In the genomic region with DNA sequence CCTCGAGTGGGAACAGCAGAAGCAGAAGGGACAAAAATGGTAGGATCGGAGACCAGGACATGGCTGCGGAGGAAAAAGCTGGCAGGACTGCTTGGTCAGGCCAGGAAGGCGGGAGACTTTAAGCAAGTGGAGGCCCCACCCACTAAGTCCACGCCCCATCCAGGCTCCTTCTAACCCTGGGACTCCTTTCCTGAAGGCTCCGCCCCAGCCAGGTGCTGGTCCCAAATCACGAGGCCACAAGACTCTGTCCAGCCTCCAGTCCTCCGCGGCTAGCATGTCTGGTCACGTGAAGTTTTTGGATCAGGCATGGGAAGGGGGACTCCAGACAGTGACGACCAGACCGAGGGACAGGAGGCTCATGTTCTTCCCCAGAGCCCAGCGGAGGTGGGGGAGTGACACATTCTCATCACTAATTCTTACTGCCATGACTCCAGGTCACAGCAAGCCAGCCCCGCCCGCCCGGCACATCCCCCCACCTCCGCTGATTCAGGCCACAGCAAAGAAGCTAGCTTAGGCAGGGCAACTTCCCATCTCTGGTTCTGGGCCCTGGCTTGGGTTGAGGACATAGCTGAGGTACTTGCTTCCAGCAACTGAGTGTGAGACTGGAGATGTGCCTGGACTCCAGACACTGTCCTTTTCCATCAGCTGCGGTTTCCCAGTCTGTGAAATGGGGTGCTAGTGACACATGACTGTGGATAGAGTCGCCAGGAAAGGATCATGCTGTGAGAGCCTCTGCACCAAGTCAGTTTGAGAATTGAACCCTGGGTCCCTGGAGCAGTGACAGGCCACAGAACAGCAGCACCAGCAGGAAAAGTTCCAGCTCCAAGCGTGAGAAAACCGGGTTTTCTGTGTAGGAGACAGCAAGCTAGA, we compare ENCODE assay signal across 8 mouse cellular contexts. TPM values are rescaled to one million over a fixed set of nuclear protein-coding genes. Genes with fewer than 3 reads are reported as not detected.
DNase-seq lines count a peak whose midpoint lies in the region; ATAC-seq and TF ChIP-seq lines count a peak whose summit lies in the region.

No protein-coding gene starts in this region.

- H3K27ac ChIP-seq in lung, postnatal 0 days (ENCODE audit: low read length), result 0 out of 2 replicates have a peak overlapping the region, but pooled peaks have one; percentile 0
- H3K27ac ChIP-seq in small intestine, adult 2 months (ENCODE audit: insufficient read depth, low read depth, low read length), result peak overlapping the region; percentile 98

- no peaks in the 10 kb centered on the region for H3K9me3 ChIP-seq in lung, postnatal 0 days (ENCODE audit: low read length)

- no peaks in the 10 kb centered on the region for H3K27me3 ChIP-seq in lung, postnatal 0 days (replicated peaks; ENCODE audit: insufficient read depth, low read length)
- no peaks in the 10 kb centered on the region for H3K27me3 ChIP-seq in small intestine, adult 2 months (ENCODE audit: control insufficient read depth, insufficient read depth, low read length)

- peak; percentile 83 for ATAC-seq in lung, postnatal 0 days

- no peak overlapping the region; the same call in 1 of the 2 replicates for H3K9ac ChIP-seq in lung, postnatal 0 days (replicated peaks; ENCODE audit: low read depth)

- peak; percentile 80 to 85 for DNase-seq in urinary bladder, adult 18-20 months (ENCODE audit: low spot score in 2 of 2)
- DNase-seq in urinary bladder, adult 2 months (ENCODE audit: low spot score), result no peak
- peak; percentile 71 for DNase-seq in embryo, embryonic 9.5 days (ENCODE audit: extremely low spot score)
- DNase-seq in heart, adult 8-10 months (ENCODE audit: low spot score), result peak; percentile 54
- DNase-seq in kidney, adult 8-10 months, result peak; percentile 93
- DNase-seq in lung, postnatal 0 days (ENCODE audit: low spot score), result peak; percentile 94
- no peak for DNase-seq in left cerebral cortex, adult 11 months (ENCODE audit: low spot score)

- H3K4me3 ChIP-seq in lung, postnatal 0 days (ENCODE audit: low read depth, low read length), result peak overlapping the region; percentile 23
- peak overlapping the region; percentile 78 for H3K4me3 ChIP-seq in small intestine, adult 2 months (ENCODE audit: low read depth, low read length)

- no peak for TF ChIP-seq CTCF in lung, postnatal 0 days (IDR thresholded peaks at IDR 0.05)
- no peak for TF ChIP-seq CTCF in small intestine, adult 2 months (IDR thresholded peaks at IDR 0.05; ENCODE audit: extremely low read depth, insufficient read length, insufficient replicate concordance, low read depth, low read length)

- peaks cover 6% of the 10 kb centered on the region; the same call in 1 of the 2 replicates for H3K36me3 ChIP-seq in lung, postnatal 0 days (ENCODE audit: insufficient read depth, low read length)
- peaks cover 28% of the 10 kb centered on the region for H3K36me3 ChIP-seq in small intestine, adult 2 months (ENCODE audit: control insufficient read depth, insufficient read depth, low read length)

- no peak for TF ChIP-seq EP300 in lung, postnatal 0 days (IDR thresholded peaks at IDR 0.05)

- H3K4me1 ChIP-seq in lung, postnatal 0 days (ENCODE audit: insufficient read depth, low read depth, low read length), result no peaks in the 10 kb centered on the region
- H3K4me1 ChIP-seq in small intestine, adult 2 months (ENCODE audit: control insufficient read depth, insufficient read depth, insufficient read length, low read length), result peaks cover 33% of the 10 kb centered on the region

- WGBS in lung, postnatal 0 days, result 7% methylated on average over 20 of the region's 21 CpGs
- 13% methylated on average over 21 of the region's 21 CpGs for WGBS in small intestine, adult 2 months

- peak overlapping the region; percentile 52 for H3K4me2 ChIP-seq in lung, postnatal 0 days (replicated peaks; ENCODE audit: low read depth, low read length)

- peak; percentile 95 for TF ChIP-seq POLR2A in small intestine, adult 2 months (IDR thresholded peaks at IDR 0.05; ENCODE audit: low read depth, low read length)

RNA-seq across cellular contexts. Expression of a gene that starts 6.1 kb away (rescaled TPM):
- 38.2 and 41.9 TPM in 2 replicates for polyA plus RNA-seq in urinary bladder, adult 2 months (2012; rRNA removed)
- 10 to 100 TPM; 23.2 to 32.5 (median 27.7) TPM for total RNA-seq in heart, adult 8-10 months (2022)
- polyA plus RNA-seq in lung, postnatal 0 days (2015; fragmentation: Nextera tagmentation; extraction: Ambion mirVana), result 57.4 and 88.8 TPM in 2 replicates
- 190 and 222 TPM in 2 replicates for polyA plus RNA-seq in small intestine, adult 2 months (2012; rRNA removed)

RNA-seq across cellular contexts. Expression of a gene that starts 9.7 kb away (rescaled TPM):
- polyA plus RNA-seq in urinary bladder, adult 2 months (2012; rRNA removed), result 57.3 and 66.0 TPM in 2 replicates
- 10 to 100 TPM; 19.3 to 24.1 (median 22.2) TPM for total RNA-seq in heart, adult 8-10 months (2022)
- 28.0 and 30.5 TPM in 2 replicates for polyA plus RNA-seq in lung, postnatal 0 days (2015; fragmentation: Nextera tagmentation; extraction: Ambion mirVana)
- 129 and 414 TPM in 2 replicates for polyA plus RNA-seq in small intestine, adult 2 months (2012; rRNA removed)

RNA-seq across cellular contexts. Expression of a gene that starts 12.3 kb away (rescaled TPM):
- polyA plus RNA-seq in urinary bladder, adult 2 months (2012; rRNA removed), result 34.1 and 35.3 TPM in 2 replicates
- 10 to 100 TPM; 46.3 to 60.7 (median 50.6) TPM for total RNA-seq in heart, adult 8-10 months (2022)
- polyA plus RNA-seq in lung, postnatal 0 days (2015; fragmentation: Nextera tagmentation; extraction: Ambion mirVana), result 17.6 and 28.6 TPM in 2 replicates
- 14.9 and 26.3 TPM in 2 replicates for polyA plus RNA-seq in small intestine, adult 2 months (2012; rRNA removed)

RNA-seq across cellular contexts. Expression of a gene that starts 38.0 kb away (rescaled TPM):
- 19.5 and 19.7 TPM in 2 replicates for polyA plus RNA-seq in urinary bladder, adult 2 months (2012; rRNA removed)
- 1 to 10 TPM; 6.5 to 8.4 (median 7.1) TPM for total RNA-seq in heart, adult 8-10 months (2022)
- polyA plus RNA-seq in lung, postnatal 0 days (2015; fragmentation: Nextera tagmentation; extraction: Ambion mirVana), result 7.3 and 7.6 TPM in 2 replicates
- polyA plus RNA-seq in small intestine, adult 2 months (2012; rRNA removed), result 63.9 and 71.9 TPM in 2 replicates

RNA-seq across cellular contexts. Expression of a gene that starts 41.4 kb away (rescaled TPM):
- 0.58 and 0.94 TPM in 2 replicates for polyA plus RNA-seq in urinary bladder, adult 2 months (2012; rRNA removed)
- under 1 TPM in 2 of 4 experiments, not detected in 2; 0.16 to 0.49 TPM for total RNA-seq in heart, adult 8-10 months (2022)
- 0.13 and 0.16 TPM in 2 replicates for polyA plus RNA-seq in lung, postnatal 0 days (2015; fragmentation: Nextera tagmentation; extraction: Ambion mirVana)
- 2.5 and 5.4 TPM in 2 replicates for polyA plus RNA-seq in small intestine, adult 2 months (2012; rRNA removed)

Comparison
In these comparisons a context has a peak if more than half of its experiments do, and no peak if none do; other contexts are left out.
1. DNase-seq: peak in urinary bladder, adult 18-20 months (2 of 2), embryo, embryonic 9.5 days (single experiment), heart, adult 8-10 months (single experiment), kidney, adult 8-10 months (2 of 2) and lung, postnatal 0 days (single experiment); none in urinary bladder, adult 2 months (single experiment) and left cerebral cortex, adult 11 months (single experiment).